Mouse (Mus musculus): Measurements from ENCODE around the gene Lca5l. TPM values are rescaled to one million over a fixed set of nuclear protein-coding genes. Genes with fewer than 3 reads are reported as not detected.

The Lca5l gene
- polyA plus RNA-seq, 1 experiment from 2014 or later = 0.50 TPM

DNA sequence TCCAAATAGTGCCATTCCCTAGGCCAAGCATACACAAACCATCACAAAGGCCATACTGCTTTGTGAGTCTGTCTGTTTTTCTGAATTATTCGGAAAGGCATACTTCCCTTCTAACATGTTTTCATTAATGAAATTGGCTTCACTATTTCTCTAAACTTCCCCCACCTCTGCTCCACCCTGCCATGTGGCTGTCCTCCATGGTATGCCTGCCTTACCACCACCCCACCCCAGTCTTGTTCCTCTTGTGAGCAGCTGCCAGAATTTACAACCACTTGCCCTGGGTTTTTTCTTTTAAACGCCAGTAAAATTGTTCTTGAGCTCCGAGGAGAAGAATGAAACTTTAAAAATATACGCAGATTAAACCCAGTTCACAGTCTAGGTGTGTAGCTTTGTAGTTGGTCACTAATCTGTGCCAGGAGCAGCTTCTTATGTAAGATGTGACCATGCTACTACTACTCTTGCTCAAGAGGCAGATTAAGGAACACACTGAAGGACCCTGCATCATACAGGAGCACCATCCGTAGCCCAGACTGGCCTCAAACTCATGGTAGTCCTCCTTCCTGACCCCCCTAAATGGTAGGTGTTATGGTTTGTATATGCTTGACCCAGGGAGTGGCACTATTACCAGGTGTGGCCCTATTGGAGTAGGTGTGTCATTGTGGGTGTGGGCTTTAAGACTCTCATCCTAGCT is 81.3 kb downstream of the Lca5l start:
- Histone ChIP-seq H3K9ac (ENCODE audit: low read depth, low read length) (no peak overlapping the region), H3K4me2 (ENCODE audit: low read depth, low read length) (no peak overlapping the region), H3K4me3 (ENCODE audit: low read length) (no peak overlapping the region), H3K9me3 (ENCODE audit: control insufficient read depth, low read length) (no peaks in the 10 kb centered on the region), H3K4me1 (ENCODE audit: control insufficient read depth, insufficient read depth, low read length) (no peaks in the 10 kb centered on the region), H3K27ac (ENCODE audit: low read length) (no peak overlapping the region), H3K36me3 (ENCODE audit: control insufficient read depth, insufficient read depth, low read length) (no peaks in the 10 kb centered on the region), H3K27me3 (replicated peaks; ENCODE audit: control insufficient read depth, insufficient read depth, low read length) (no peaks in the 10 kb centered on the region)
- no peak for ATAC-seq
- WGBS = 78% methylated on average over 5 of the region's 5 CpGs

- Histone ChIP-seq H3K9ac (ENCODE audit: low read depth, low read length) (no peak overlapping the region), H3K4me1 (ENCODE audit: control insufficient read depth, insufficient read depth, low read length) (no peaks in the 10 kb centered on the region), H3K27ac (ENCODE audit: low read length) (no peak overlapping the region), H3K36me3 (ENCODE audit: control insufficient read depth, insufficient read depth, low read length) (no peaks in the 10 kb centered on the region), H3K4me2 (ENCODE audit: low read depth, low read length) (no peak overlapping the region), H3K4me3 (ENCODE audit: low read length) (no peak overlapping the region), H3K27me3 (replicated peaks; ENCODE audit: control insufficient read depth, insufficient read depth, low read length) (no peaks in the 10 kb centered on the region), H3K9me3 (ENCODE audit: control insufficient read depth, low read length) (no peaks in the 10 kb centered on the region)
- 60% methylated on average over 4 of the region's 4 CpGs for WGBS
- no peak for ATAC-seq
Measured at GRCm38 (mm10) chr16:96109673-96110072, 82.4 kb downstream of the Lca5l start.

Other genes starting within 250 kb of the Lca5l start
- 70.8 and 76.0 TPM in 2 replicates for gene Psmg1, start 201.3 kb downstream of the Lca5l start, polyA plus RNA-seq (2015; fragmentation: Nextera tagmentation; extraction: Ambion mirVana)
- gene Brwd1, start 109.7 kb downstream of the Lca5l start, polyA plus RNA-seq (2015; fragmentation: Nextera tagmentation; extraction: Ambion mirVana) = 47.0 and 51.6 TPM in 2 replicates
- 404 and 487 TPM in 2 replicates for gene Hmgn1, start 64.5 kb downstream of the Lca5l start, polyA plus RNA-seq (2015; fragmentation: Nextera tagmentation; extraction: Ambion mirVana)
- 46.9 and 53.2 TPM in 2 replicates for gene Wrb, start 46.9 kb downstream of the Lca5l start, polyA plus RNA-seq (2015; fragmentation: Nextera tagmentation; extraction: Ambion mirVana)
- 31.6 and 33.1 TPM in 2 replicates for gene Sh3bgr, start 8.2 kb upstream of the Lca5l start, polyA plus RNA-seq (2015; fragmentation: Nextera tagmentation; extraction: Ambion mirVana)
- gene B3galt5, start 43.5 kb upstream of the Lca5l start, polyA plus RNA-seq (2015; fragmentation: Nextera tagmentation; extraction: Ambion mirVana) = 1.4 and 2.1 TPM in 2 replicates